Mouse (Mus musculus) liver, embryonic 14.5 days (tissue): Measurements from ENCODE around the gene Bcl9l.

Source experiments
- CTCF ChIP-seq: IDR thresholded peaks from 2 replicates; pipeline ENCODE4 v1.5.1; 2016; ENCODE audit warnings: antibody characterized with exemption, low read depth, control low read depth
- EP300 ChIP-seq: IDR thresholded peaks from 2 replicates; pipeline ENCODE4 v1.6.1; 2016; ENCODE audit warnings: antibody characterized with exemption, low read depth

GRCm38 (mm10) chr9:44483041-44483509, 450 bp downstream of the Bcl9l start:
- no peak for TF ChIP-seq EP300
- TF ChIP-seq CTCF: no peak
